Mouse (Mus musculus): ENCODE data around the gene Nedd9. TPM values are rescaled to one million over a fixed set of nuclear protein-coding genes. Genes with fewer than 3 reads are reported as not detected.

The Nedd9 gene
- total RNA-seq, 1 experiment: 4.4 TPM

GRCm38 (mm10) chr13:41515749-41516148 is 28.6 kb upstream of the Nedd9 start:
- H3K4me3 ChIP-seq (ENCODE audit: insufficient read depth in 1 of 2, low read depth in 1 of 2, low read length in 2 of 2, poor library complexity in 1 of 2, severe bottlenecking in 1 of 2): no peak overlapping the region
- no peaks in the 10 kb centered on the region for H3K4me1 ChIP-seq (ENCODE audit: control insufficient read depth in 2 of 2, insufficient read depth in 2 of 2, low read length in 2 of 2, poor library complexity in 1 of 2)
- H3K9me3 ChIP-seq (ENCODE audit: control insufficient read depth, insufficient read depth, low read depth, low read length): no peaks in the 10 kb centered on the region
- no peaks in the 10 kb centered on the region for H3K36me3 ChIP-seq (ENCODE audit: control insufficient read depth, insufficient read depth, low read length, poor library complexity, severe bottlenecking)
- TF ChIP-seq MAFK (IDR thresholded peaks at IDR 0.05; ENCODE audit: insufficient read depth, low read depth, low read length) (no peak), CHD2 (IDR thresholded peaks at IDR 0.05; ENCODE audit: low read depth, low read length) (no peak), ZNF384 (IDR thresholded peaks at IDR 0.05; ENCODE audit: low read depth, low read length) (no peak), HCFC1 (IDR thresholded peaks at IDR 0.05; ENCODE audit: borderline replicate concordance, insufficient read depth, low read length) (no peak), ZC3H11A (IDR thresholded peaks at IDR 0.05; ENCODE audit: borderline replicate concordance, low read depth, low read length) (no peak)
- in situ Hi-C loops (cut with MboI; ENCODE audit: low sequenced_read_pairs in 2 of 2, unreplicated experiment in 2 of 2): no loop called here
- no peak for DNase-seq (ENCODE audit: low read depth, low spot score)
- H3K27ac ChIP-seq (ENCODE audit: insufficient read depth, low read depth, low read length, poor library complexity, severe bottlenecking): no peak overlapping the region
- H3K9ac ChIP-seq (ENCODE audit: insufficient read depth, low read depth, low read length, poor library complexity, severe bottlenecking): no peak overlapping the region

GRCm38 (mm10) chr13:41514918-41515317 is 27.8 kb upstream of the Nedd9 start:
- Histone ChIP-seq H3K27ac (ENCODE audit: insufficient read depth, low read depth, low read length, poor library complexity, severe bottlenecking) (no peak overlapping the region), H3K36me3 (ENCODE audit: control insufficient read depth, insufficient read depth, low read length, poor library complexity, severe bottlenecking) (no peaks in the 10 kb centered on the region), H3K9ac (ENCODE audit: insufficient read depth, low read depth, low read length, poor library complexity, severe bottlenecking) (no peak overlapping the region), H3K4me3 (ENCODE audit: insufficient read depth in 1 of 2, low read depth in 1 of 2, low read length in 2 of 2, poor library complexity in 1 of 2, severe bottlenecking in 1 of 2) (no peak overlapping the region), H3K4me1 (ENCODE audit: control insufficient read depth in 2 of 2, insufficient read depth in 2 of 2, low read length in 2 of 2, poor library complexity in 1 of 2) (no peaks in the 10 kb centered on the region), H3K9me3 (ENCODE audit: control insufficient read depth, insufficient read depth, low read depth, low read length) (no peaks in the 10 kb centered on the region)
- no peak for TF ChIP-seq MAFK (IDR thresholded peaks at IDR 0.05; ENCODE audit: insufficient read depth, low read depth, low read length)
- no peak for TF ChIP-seq HCFC1 (IDR thresholded peaks at IDR 0.05; ENCODE audit: borderline replicate concordance, insufficient read depth, low read length)
- TF ChIP-seq ZC3H11A (IDR thresholded peaks at IDR 0.05; ENCODE audit: borderline replicate concordance, low read depth, low read length): no peak
- no peak for TF ChIP-seq CHD2 (IDR thresholded peaks at IDR 0.05; ENCODE audit: low read depth, low read length)
- TF ChIP-seq ZNF384 (IDR thresholded peaks at IDR 0.05; ENCODE audit: low read depth, low read length): no peak
- in situ Hi-C loops (cut with MboI; ENCODE audit: low sequenced_read_pairs in 2 of 2, unreplicated experiment in 2 of 2): no loop called here
- no peak for DNase-seq (ENCODE audit: low read depth, low spot score)

GRCm38 (mm10) chr13:41513456-41513855 is 26.3 kb upstream of the Nedd9 start:
- TF ChIP-seq MAFK (IDR thresholded peaks at IDR 0.05; ENCODE audit: insufficient read depth, low read depth, low read length) (no peak), HCFC1 (IDR thresholded peaks at IDR 0.05; ENCODE audit: borderline replicate concordance, insufficient read depth, low read length) (no peak), CHD2 (IDR thresholded peaks at IDR 0.05; ENCODE audit: low read depth, low read length) (no peak), ZNF384 (IDR thresholded peaks at IDR 0.05; ENCODE audit: low read depth, low read length) (no peak), ZC3H11A (IDR thresholded peaks at IDR 0.05; ENCODE audit: borderline replicate concordance, low read depth, low read length) (no peak)
- Histone ChIP-seq H3K9ac (ENCODE audit: insufficient read depth, low read depth, low read length, poor library complexity, severe bottlenecking) (no peak overlapping the region), H3K4me1 (ENCODE audit: control insufficient read depth in 2 of 2, insufficient read depth in 2 of 2, low read length in 2 of 2, poor library complexity in 1 of 2) (no peaks in the 10 kb centered on the region), H3K4me3 (ENCODE audit: insufficient read depth in 1 of 2, low read depth in 1 of 2, low read length in 2 of 2, poor library complexity in 1 of 2, severe bottlenecking in 1 of 2) (no peak overlapping the region), H3K9me3 (ENCODE audit: control insufficient read depth, insufficient read depth, low read depth, low read length) (no peaks in the 10 kb centered on the region), H3K36me3 (ENCODE audit: control insufficient read depth, insufficient read depth, low read length, poor library complexity, severe bottlenecking) (no peaks in the 10 kb centered on the region), H3K27ac (ENCODE audit: insufficient read depth, low read depth, low read length, poor library complexity, severe bottlenecking) (no peak overlapping the region)
- no peak for DNase-seq (ENCODE audit: low read depth, low spot score)
- in situ Hi-C loops (cut with MboI; ENCODE audit: low sequenced_read_pairs in 2 of 2, unreplicated experiment in 2 of 2): no loop called here

- Histone ChIP-seq H3K36me3 (ENCODE audit: control insufficient read depth, insufficient read depth, low read length, poor library complexity, severe bottlenecking) (no peaks in the 10 kb centered on the region), H3K4me3 (ENCODE audit: insufficient read depth in 1 of 2, low read depth in 1 of 2, low read length in 2 of 2, poor library complexity in 1 of 2, severe bottlenecking in 1 of 2) (no peak overlapping the region), H3K9me3 (ENCODE audit: control insufficient read depth, insufficient read depth, low read depth, low read length) (no peaks in the 10 kb centered on the region), H3K4me1 (ENCODE audit: control insufficient read depth in 2 of 2, insufficient read depth in 2 of 2, low read length in 2 of 2, poor library complexity in 1 of 2) (no peaks in the 10 kb centered on the region), H3K27ac (ENCODE audit: insufficient read depth, low read depth, low read length, poor library complexity, severe bottlenecking) (no peak overlapping the region), H3K9ac (ENCODE audit: insufficient read depth, low read depth, low read length, poor library complexity, severe bottlenecking) (no peak overlapping the region)
- TF ChIP-seq ZC3H11A (IDR thresholded peaks at IDR 0.05; ENCODE audit: borderline replicate concordance, low read depth, low read length) (no peak), MAFK (IDR thresholded peaks at IDR 0.05; ENCODE audit: insufficient read depth, low read depth, low read length) (no peak), ZNF384 (IDR thresholded peaks at IDR 0.05; ENCODE audit: low read depth, low read length) (no peak), CHD2 (IDR thresholded peaks at IDR 0.05; ENCODE audit: low read depth, low read length) (no peak), HCFC1 (IDR thresholded peaks at IDR 0.05; ENCODE audit: borderline replicate concordance, insufficient read depth, low read length) (no peak)
- no peak for DNase-seq (ENCODE audit: low read depth, low spot score)
- in situ Hi-C loops (cut with MboI; ENCODE audit: low sequenced_read_pairs in 2 of 2, unreplicated experiment in 2 of 2): no loop called here
These were observed 25.1 kb upstream of the Nedd9 start for GRCm38 (mm10) chr13:41512243-41512642.

Data from ES-E14 (cell line).